Mouse (Mus musculus) common myeloid progenitor, adult 5-6 weeks (primary cell): ENCODE data around the gene Zkscan2. TPM values are rescaled to one million over a fixed set of nuclear protein-coding genes. Genes with fewer than 3 reads are reported as not detected.
A peak's percentile ranks its signal among the peaks of the same experiment; 100 is the strongest.

Experiments
- ATAC-seq: replicated peaks from 2 replicates; pipeline ENCODE4 v1.8.0; 2016; ENCODE audit warnings: low read depth, mild to moderate bottlenecking, moderate TSS enrichment, inconsistent platforms; ENCODE audit not compliant: poor library complexity, severe bottlenecking
- total RNA-seq: library from RNA; stranded (forward); fragments of 200-1000, 187-1606 nt; gene quantifications from 2 replicates; pipeline ENCODE4 v1.2.3, GENCODE M21; 2017

The Zkscan2 gene
- total RNA-seq = not detected in 2 replicates

DNA sequence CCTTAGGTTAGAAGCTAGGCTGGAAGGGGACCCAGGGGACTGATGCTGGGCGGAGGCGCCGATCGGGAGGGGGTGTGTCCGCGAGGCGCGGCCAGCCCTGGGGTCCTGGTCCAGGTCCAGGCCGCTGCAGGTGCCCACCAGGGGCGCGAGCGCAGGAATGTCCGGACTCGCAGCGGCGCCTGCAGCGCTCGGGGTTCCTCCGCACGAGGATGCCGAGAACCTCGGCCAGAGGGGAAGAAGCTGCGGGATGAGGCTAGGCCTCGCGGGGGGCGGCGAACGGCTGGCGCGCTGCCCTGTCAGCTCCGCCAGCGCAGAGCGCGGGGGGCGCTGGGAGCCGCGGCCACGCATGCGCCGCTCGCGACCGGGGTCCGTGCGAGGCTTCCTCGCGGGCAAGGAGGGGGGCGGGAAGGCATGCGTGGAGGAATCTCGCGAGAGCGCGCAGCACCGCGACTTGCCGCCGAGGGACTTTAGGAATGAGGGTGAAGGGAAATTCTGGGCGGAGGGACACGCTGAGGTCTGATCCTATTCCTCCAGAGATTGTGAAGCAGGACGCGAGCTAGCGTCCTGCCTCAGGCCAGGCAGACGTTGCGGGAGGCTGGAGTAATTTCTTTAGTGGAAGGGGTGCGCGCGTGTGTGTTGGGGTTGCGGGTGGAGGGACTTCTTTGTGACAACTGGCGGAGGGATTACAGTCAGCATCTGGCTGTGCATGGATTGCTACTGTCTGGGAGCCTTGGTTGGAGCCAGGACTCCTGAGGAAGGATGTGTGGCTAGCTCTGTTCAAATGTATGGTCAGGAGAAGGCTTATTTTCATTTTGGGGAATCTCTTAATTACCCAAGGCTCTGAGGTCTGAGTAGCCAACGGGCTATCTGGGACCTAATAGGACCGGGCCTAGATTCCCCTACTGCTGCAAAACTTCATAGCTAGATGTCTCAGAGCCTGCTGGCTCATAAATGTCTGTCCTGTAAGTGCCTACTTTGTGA, at the start of gene Zkscan2:
Gene Zkscan2, minus strand, starts transcription at position 211 of the 981 bp plus-strand sequence.
- peak; percentile 72 for ATAC-seq

DNA sequence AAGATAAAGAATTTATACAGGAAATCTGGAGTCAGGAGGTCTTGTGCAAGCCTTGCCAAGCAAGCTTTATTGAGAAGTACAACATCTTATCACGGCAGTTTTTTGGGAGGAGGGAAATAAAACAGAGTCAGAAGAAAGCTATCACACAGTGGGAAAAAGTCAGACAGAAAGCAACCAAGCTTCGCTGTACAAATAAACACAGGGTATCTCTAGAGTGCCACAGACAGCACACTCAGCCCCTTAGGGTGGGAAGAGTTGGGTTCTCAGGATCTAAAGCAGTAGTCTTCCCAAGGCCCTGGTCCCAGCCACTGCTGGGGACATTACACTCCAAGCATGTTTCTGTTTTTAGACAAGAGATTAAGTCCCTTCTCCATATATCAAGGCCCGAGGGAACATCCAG, 28.9 kb upstream of the Zkscan2 start:
- ATAC-seq = no peak

DNA sequence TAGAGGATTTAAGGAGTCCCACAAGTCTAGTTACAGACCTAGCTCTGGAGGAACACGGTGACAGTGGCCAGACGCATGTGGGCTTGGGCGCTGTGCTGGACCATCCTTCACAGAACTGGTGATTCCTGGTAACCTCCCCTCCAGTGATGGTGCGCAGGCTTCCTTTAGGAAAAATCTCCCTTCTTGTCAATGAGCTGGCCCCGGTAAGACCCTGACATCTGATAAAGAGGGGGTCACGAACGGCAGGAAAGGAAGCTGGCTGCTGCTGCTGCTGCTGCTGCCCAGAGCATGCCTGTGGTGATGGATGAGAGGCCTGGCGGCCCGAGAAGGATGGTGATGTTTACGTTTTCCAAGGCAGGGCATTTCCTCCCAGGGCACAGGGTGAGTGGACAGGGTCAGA, 25.5 kb upstream of the Zkscan2 start:
- ATAC-seq = no peak

DNA sequence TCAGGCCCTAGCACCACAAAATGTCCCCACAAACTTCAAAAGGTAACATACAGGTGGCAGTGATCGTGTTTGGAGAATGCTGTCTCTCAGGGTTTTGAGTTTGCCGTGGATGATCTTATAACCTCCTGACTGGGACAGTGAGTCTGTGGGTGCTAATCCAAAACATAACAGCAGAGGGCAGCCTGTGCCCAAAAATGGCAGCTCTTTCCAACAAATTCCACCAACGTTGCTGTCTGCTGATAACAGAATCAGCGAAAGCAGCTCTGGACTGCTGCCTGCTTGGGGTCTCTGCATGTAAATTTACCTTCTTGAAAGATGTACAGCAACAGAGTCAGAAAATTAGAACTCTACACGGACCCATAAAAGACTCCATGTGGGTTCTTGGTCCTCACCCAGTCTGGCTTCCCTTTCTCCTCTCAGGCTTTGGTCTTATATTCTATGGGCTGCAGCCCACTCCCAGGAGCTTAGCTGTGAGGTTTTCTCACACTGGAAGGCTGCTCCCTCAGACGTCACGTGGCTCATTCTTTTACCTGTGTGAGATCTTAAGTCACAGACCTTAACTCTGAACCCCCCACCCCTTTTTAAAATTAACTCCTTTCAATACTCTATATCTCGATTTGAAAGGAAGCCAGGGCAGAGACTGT, 24.1 kb upstream of the Zkscan2 start:
- ATAC-seq = peak; percentile 83

DNA sequence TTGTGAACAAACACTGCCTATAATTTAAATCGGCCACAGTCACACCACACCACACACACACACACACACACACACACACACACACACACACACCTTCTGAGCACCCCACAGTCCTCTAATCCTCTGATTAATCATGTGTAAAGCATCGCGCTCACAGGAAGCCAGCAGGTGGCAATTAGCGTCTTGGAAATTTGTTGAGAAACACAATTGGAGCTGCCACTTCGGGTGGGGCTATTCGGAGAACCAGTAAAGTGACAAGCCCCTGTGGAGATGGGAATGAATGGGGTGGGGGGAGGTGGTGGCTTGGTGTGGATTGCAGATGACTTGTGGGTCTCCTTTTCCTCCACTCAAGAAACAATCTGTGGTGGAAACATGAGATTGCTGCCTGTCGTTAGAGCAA, 7.7 kb upstream of the Zkscan2 start:
- ATAC-seq = no peak

DNA sequence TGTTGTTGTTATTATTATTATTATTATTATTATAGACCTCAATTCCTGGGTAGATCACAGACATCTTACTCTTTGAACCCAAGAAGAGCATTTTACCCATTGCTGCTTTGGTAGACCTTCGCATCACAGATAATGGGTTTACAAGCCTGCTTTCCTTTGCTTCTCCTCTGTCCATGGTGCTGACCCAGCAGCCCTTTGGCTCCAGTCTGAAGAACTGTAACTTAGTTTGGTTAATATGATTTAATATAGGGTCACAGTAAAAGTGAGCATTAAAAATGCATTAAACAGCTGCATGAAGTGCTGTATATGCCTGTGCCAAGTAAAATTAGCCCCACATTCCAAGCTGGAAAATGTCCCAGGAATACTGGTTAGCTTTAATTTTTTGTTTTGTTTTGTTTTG, 3.1 kb upstream of the Zkscan2 start:
- 0 out of 2 replicates have a peak, but pooled peaks have one; percentile 29 for ATAC-seq

DNA sequence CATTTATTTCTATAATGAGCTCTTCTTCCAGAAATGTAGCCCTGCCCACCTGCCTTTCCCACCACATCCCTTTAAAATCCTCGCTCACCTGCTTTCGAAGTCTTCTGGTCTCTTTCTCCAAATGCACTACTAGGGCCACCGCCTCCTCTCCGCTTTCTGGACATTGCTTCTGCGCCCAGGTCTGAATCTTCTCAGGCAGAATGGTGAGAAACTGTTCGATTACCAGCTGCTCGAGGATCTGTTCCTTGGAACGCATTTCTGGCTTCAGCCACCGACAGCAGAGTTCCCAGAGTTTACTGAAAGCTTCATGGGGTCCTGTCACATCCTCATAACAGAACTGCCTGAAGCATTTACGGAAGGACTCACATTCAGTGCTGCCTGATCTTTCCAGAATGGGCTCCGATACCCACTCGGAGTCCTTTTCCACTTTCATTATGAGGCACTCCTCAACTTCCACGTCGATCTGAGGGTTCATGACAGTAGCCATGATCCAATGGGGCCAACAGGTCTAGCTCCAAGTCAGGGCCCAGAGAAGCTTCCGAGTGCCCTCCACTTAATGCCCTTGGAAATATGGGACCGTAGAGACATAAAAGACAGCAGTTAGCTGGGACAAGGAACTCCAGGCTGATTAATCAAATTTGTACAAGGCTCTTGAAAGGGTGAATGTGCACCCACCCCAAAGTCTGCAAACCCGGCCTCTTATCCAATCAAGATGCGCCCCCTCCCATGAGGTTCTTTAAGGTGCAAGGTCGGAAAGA, 589 bp downstream of the Zkscan2 start:
- ATAC-seq = no peak

DNA sequence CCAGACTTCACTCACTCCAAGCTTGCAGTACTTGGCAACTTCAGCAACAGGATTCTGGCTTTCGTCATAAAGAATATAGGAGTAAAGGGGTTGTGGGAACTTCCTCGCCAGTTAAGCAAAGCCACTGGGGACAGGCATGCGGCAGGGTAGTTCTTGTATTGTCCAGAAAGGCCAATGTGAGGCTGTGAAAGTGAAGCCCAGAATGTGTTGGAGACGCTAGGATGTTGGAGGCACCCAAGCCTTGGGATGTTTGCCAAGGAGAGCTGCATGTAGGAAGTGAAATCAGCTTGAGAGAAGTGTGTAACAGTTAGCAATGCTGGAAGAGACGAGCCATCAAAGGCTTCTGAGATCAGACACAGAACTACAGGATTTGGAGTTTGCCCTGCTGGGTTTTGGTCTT, 12.5 kb downstream of the Zkscan2 start:
- no peak for ATAC-seq

DNA sequence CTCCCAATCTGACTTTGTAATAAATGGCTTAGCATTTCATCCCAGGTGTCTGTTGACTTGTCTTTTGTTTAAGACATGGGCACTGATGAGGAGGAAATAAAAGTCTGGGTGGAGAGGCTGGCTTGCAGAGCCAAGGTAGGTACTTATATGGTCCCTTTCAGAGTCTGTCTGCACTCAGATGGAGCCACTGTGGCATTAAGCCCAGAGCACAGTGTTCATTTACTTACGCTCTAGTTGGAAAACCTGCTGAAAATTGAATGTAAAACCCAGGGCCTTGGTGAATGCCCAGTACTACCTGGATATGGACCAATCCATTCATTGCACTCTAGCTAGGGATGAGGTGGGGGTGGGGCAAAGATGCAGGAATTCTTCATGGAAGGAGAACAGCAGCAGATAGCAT, 32.3 kb downstream of the Zkscan2 start:
- ATAC-seq = no peak

DNA sequence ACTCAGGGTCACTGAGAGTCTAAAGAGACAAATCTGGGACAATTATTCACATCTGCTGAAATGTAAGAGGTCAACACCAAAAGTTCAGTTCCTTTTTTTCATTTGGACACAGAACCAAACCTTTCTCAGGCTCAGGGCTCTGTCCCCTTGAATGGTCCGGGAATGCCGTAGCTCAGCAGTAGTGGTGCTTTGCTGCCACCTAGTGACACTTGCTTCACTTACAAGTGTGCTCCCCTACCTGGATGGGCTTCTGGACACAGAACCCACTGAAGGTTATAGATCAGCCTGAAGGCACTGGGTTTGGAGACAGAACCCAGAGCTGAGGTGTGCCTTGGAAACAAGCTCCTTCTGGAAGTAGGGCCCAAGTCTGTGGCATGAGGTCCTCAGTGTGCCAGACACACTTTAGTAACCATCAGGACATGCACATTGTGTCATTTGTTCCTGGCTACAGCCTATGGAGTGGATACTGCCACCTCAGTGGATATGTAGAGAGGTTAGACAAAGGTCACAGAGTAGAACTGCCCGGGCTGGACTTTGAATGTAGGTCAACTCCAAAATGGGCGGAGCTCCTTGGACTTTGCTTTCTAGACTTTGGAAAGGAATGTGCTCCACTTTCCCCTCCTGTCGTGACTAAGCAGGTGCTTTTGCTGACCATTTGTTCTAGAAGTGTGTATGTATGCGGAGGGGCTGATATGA, 34.4 kb downstream of the Zkscan2 start:
- ATAC-seq = peak; percentile 66; the same call in 1 of the 2 replicates

DNA sequence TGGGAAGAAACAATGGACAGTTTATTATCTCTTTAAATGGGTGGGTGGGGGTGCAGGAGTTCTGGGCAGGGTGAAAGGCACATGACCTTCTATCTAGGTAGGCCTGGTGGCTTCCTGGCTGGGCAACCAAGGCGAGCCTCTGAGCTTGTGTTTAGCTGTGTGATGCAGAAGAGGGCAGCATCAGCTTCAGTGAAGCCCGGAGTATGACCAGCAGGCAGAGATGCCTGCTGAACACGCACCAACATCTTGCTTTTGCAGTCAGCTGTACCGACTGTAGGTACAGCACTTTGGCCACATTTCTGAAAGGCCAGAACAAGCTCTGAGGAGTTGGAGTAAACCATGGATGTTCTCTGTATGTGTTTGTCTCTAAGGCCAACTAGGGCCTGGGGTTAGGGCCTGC, 36.7 kb downstream of the Zkscan2 start:
- no peak for ATAC-seq

DNA sequence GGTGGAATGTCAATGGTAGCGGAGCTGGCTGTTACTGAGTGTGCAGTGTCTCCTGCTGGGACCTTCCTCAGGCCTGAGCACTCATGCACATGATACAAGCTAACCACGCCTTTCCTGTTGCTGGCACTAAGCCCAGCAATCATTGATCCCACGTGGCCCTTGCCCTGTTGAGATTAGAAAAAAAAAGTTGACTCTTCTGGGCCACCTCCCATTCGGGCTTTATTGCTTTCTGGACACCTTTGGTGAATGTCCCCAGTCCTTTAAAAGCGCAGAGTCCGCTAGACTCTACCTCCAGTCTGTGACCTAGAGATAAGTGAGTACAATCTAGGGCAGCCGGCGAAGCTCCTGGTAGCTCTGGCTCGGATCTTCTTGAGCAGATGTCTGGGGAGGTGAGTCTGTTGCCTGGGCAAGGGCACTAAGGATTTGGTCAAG, 38.2 kb downstream of the Zkscan2 start, which contains the start of gene Aqp8:
Gene Aqp8, plus strand, starts transcription at position 222 of the 432 bp plus-strand sequence.
- peak; percentile 77 for ATAC-seq

DNA sequence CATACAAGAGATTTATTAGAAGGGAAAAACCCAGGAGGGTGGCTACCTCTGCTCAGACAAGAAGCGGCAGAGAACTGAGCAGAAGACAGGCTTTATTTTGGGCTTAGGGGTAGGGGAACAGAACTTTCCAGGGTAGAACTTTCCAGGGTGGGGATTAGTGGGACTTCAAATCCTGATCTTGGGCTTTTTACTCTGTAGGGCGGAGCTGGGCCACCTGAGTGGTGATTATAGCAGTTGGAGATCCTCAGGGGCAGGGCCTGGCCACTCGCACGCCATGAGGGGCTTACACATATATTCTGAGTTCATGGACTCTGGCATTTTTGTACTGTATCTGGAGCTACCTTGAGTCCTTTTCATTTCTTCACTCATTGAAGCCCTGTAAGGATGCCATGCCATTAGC, 38.9 kb downstream of the Zkscan2 start:
- no peak for ATAC-seq

DNA sequence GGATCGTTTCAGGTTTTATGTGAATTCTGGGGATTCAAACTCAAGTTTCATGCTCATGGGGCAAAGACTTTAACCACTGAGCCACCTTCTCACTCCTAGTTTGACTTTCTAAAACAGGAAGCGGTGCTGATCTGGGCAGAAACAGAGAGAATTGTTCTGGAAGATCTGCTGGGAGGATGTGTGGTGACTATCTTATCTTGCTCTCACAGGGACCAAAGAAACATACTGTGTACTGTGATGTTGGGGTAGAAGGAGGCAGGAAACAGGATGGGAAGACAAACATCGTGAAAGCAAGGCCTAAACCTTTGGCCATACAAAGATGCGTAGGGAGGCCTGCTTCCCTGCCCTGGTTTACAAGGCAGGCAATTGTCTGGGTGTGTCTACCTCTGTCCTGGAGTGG, 41.0 kb downstream of the Zkscan2 start:
- peak; percentile 60 for ATAC-seq

DNA sequence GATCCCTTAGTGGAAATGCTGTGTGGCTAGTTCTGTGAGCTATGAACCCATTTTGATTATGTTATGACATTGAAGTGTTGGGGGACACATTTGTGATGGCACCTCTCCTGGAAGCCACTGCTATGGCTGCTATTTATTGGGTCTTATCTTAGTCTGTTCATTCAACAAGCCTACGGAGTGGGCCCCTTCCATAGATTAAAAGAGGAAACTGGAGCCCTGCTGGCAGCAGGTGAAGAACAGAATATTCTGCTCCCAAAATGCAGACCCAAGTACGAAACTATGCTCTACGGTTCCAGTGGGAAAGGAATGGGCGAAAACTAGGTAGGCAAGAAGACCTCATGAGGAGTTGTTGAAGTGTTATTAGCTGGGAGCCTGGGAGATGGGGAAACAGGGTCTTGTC, 41.9 kb downstream of the Zkscan2 start:
- no peak for ATAC-seq

DNA sequence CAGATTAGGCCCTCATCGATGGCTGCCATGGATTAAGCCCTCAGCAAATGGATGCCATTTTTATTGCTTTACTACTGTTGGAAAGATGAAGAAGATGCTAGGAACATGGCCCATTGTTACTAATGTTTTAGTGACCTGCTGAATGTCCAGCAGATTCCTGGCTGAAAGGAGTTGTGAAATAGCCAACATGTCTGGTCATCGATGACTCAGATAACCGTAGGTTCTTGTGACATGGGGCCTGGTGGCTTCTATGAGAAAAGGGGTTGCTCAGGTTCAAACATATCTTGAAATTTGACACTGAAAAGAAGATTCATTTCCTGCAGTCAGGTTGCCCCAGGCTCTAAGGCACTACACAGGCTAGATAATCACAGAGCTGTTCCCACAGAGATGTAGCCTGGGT, 45.2 kb downstream of the Zkscan2 start:
- ATAC-seq = no peak

DNA sequence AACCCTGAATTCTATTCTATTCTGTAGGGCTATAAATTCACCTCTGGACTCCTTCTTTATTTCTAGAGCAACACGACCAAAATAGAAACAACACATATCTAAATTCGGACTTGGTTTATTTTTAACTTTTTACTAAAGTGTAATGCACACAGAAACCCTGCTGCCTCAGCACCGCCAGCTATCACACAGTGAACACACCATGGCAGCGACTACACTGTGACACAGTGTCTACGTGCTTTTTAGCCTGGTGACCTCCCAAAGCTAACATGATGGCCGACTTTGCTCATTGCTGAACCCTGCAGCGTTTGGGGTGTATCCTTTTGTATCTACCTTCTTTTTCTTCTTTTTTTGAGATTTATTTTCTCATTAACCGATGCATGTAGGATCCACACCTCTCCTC, 47.2 kb downstream of the Zkscan2 start:
- ATAC-seq = no peak

DNA sequence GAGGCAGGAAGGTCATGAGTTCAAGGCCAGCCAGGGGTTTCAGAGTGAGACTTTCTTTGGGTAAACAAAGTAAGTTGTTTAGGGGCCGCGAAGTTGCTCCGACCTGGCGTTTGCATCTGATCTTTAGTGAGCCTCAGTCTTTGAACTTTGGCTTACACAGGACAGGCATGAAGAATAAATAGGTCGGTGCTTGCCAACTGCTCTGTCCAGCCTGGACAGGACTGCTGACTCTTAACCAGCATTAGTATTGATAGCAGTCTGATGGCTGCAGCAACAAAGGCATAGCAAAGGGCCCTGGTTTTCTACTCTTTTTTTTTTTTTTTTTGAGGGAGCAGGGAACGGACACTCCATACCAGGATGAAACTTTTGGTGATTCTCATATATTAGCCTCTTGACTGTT, 47.7 kb downstream of the Zkscan2 start:
- ATAC-seq = no peak

DNA sequence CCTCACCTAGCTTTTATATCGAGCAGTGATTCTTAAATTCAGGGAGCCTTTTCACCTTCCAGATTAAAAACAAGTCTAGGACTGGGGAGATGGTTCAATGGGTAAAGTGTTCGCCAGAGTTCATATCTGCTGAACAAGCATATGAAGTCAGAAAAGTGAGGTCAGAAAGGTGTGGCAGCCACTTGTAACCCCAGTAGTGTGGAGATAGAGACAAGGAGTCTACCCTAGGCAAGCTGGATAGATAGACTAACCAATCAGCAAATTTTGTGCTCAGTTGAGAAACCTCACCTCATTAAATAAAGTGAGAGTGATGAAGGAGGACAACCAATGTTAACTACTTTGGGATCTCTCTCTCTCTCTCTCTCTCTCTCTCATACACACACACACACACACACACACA, 49.7 kb downstream of the Zkscan2 start:
- ATAC-seq = no peak

DNA sequence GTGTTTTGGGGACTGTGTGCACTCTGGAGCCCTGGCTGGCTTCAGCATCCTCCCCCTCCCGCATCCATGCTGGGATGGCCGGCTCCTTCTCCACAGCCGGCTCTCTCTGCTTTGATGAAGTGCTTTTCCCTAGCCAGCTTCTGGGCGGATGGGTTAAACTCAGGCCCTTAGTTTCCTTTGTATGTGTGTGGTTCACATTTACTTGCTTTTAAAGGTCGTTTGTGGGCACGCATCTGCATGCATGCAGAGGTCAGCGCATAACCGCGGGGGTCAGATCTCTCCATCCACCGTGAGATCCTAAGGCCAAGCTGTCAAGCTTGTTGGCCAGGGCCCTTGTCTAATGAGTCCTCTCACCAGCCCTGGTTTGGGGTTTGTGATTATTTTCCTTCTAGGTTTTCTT, 50.6 kb downstream of the Zkscan2 start:
- no peak for ATAC-seq
